Mouse (Mus musculus): ENCODE results near the gene Gpr179.

Gene Gpr179

GRCm38 (mm10) chr11:97287643-97288042, 64.2 kb downstream of the Gpr179 start:
- DNase-seq (ENCODE audit: low read depth, low spot score), result no peak

- no peak for DNase-seq (ENCODE audit: low read depth, low spot score)
Measured at GRCm38 (mm10) chr11:97286973-97287372, 64.9 kb downstream of the Gpr179 start.

GRCm38 (mm10) chr11:97285852-97286775, 65.8 kb downstream of the Gpr179 start:
- DNase-seq (ENCODE audit: low read depth, low spot score), result peak; percentile 20

GRCm38 (mm10) chr11:97284854-97285253, 67.0 kb downstream of the Gpr179 start:
- DNase-seq (ENCODE audit: low read depth, low spot score), result no peak

- no peak for DNase-seq (ENCODE audit: low read depth, low spot score)
Measured at GRCm38 (mm10) chr11:97282179-97282578, 69.7 kb downstream of the Gpr179 start.
